Mouse (Mus musculus) heart, embryonic 10.5 days (tissue): ENCODE measurements around the gene Atp1a1. TPM values are rescaled to one million over a fixed set of nuclear protein-coding genes. Genes with fewer than 3 reads are reported as not detected.
A peak's percentile ranks its signal among the peaks of the same experiment; 100 is the strongest.

ENCODE experiments used
- DNase-seq: peaks from one replicate; pipeline ENCODE4 v3.0.0-alpha.2; 2017; ENCODE audit warnings: low spot score
- H3K27ac ChIP-seq: fragments of 300-500 bp; sonication (generic); 2 replicates; pipeline ENCODE4 v1.5.1; 2016; ENCODE audit warnings: mild to moderate bottlenecking
- H3K27me3 ChIP-seq: fragments of 300-500 bp; sonication (generic); 2 replicates; pipeline ENCODE4 v1.6.1; 2016; ENCODE audit warnings: mild to moderate bottlenecking; ENCODE audit not compliant: poor library complexity, insufficient read depth, severe bottlenecking
- H3K36me3 ChIP-seq: fragments of 300-500 bp; sonication (generic); 2 replicates; pipeline ENCODE4 v1.6.1; 2016; ENCODE audit warnings: mild to moderate bottlenecking, moderate library complexity
- H3K4me1 ChIP-seq: fragments of 300-500 bp; sonication (generic); 2 replicates; pipeline ENCODE4 v1.6.1; 2016; ENCODE audit warnings: mild to moderate bottlenecking
- H3K4me3 ChIP-seq: fragments of 300-500 bp; sonication (generic); 2 replicates; pipeline ENCODE4 v1.5.1; 2016; ENCODE audit warnings: mild to moderate bottlenecking, moderate library complexity
- H3K9me3 ChIP-seq: fragments of 300-500 bp; sonication (generic); 2 replicates; pipeline ENCODE4 v1.6.1; 2016; ENCODE audit warnings: mild to moderate bottlenecking, moderate library complexity
- WGBS: fragments of 180-500 bp; shearing (Covaris S2); methylation state at CpG from one replicate; pipeline ENCODE4 v1.1.7; 2016; 5-methylcytosine and 5-hydroxymethylcytosine counted together
- polyA plus RNA-seq: library from polyadenylated mRNA; unstranded; fragments of >200 nt; fragmentation: Nextera tagmentation; extraction: Ambion mirVana; gene quantifications from 2 replicates; pipeline ENCODE4 v1.2.1, GENCODE M21; 2016

Gene Atp1a1
- polyA plus RNA-seq, 1 experiment from 2014 or later, result 164 TPM

DNA sequence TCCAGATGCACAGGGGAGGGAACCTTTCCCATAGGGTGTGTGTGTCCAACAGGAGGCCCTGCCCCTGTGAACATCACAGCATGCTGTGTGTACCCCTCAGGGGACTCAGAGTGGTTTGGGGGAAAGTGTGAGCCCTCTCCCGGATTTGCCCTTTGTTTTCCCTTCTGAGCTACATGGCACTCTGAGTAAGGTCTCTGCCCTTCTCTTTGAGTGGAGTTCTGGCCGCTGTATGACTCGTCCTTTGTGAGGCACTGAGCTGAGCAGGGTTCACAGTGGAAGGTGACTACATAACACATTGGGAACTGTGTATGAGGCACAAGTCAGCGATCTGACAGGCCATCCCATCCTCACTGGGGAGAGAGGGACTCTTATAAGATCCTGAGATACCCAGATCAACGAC, 31.5 kb downstream of the Atp1a1 start:
- Histone ChIP-seq H3K27ac (peak overlapping the region; percentile 72), H3K9me3 (no peaks in the 10 kb centered on the region), H3K4me3 (no peak overlapping the region), H3K36me3 (peaks cover 41% of the 10 kb centered on the region), H3K27me3 (no peaks in the 10 kb centered on the region), H3K4me1 (peaks cover 49% of the 10 kb centered on the region)
- DNase-seq, result no peak
- whole genome bisulfite sequencing, result 62% methylated on average over 5 of the region's 5 CpGs

DNA sequence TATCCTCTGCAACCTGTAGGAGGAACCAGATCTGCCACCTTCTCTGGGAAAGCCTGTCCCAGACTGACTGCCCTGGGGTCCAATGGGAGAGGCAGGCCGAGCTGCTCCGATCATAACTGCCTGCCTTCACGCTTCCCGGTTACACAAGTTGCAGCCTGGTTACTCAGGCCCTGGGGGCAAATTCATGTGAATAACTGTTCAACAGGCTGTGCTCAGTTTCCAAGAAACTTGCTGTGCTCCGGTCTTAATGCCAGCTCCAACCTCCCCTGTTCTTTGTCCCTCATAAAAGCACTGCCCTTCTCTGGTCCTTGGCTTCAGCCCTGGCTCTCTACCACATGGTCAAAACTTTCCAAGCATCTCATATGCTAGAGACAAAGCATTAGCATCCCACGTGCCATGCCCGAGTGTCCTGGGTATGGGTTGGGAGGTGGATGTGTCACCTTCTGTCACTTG, 32.3 kb downstream of the Atp1a1 start:
- H3K4me1 ChIP-seq, result peaks cover 42% of the 10 kb centered on the region
- H3K36me3 ChIP-seq, result peaks cover 33% of the 10 kb centered on the region
- no peaks in the 10 kb centered on the region for H3K9me3 ChIP-seq
- no peak for DNase-seq
- peak overlapping the region; percentile 72; the same call in 1 of the 2 replicates for H3K27ac ChIP-seq
- no peaks in the 10 kb centered on the region for H3K27me3 ChIP-seq
- no peak overlapping the region for H3K4me3 ChIP-seq
- WGBS, result 60% methylated on average over 7 of the region's 7 CpGs

DNA sequence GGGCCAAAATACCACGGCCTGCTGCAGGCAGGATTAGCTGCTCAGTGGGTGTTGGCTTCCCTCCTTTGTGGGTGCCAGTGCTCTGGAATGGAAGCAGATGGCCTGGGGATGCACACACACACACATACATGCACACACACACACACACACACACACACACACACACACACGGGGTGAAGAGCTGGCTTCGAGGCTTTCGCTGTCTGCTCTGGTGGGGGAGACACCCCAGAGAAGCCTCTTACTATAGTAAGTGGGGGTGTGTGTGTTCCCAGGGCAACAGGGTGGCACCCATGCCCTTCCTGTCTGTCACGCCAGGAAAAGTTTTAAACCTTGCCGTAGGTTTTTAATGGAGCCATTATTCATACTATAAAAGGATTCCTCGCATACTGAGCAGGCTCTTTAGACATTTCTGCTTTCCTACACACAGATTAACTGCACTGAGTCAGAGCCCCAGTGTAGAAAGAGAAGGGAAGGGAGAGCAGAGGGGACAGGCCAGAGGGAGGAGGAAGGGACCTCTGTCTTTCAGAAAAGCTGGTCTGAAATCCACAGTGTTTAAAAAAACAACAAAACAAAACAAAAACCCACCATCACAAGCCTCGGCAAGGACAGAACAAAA, 32.9 kb downstream of the Atp1a1 start:
- DNase-seq, result no peak
- H3K27me3 ChIP-seq, result no peaks in the 10 kb centered on the region
- no peak overlapping the region for H3K4me3 ChIP-seq
- no peaks in the 10 kb centered on the region for H3K9me3 ChIP-seq
- 76% methylated on average over 8 of the region's 8 CpGs for WGBS
- peak overlapping the region; percentile 72; the same call in 1 of the 2 replicates for H3K27ac ChIP-seq
- H3K4me1 ChIP-seq, result peaks cover 42% of the 10 kb centered on the region
- H3K36me3 ChIP-seq, result peaks cover 27% of the 10 kb centered on the region

DNA sequence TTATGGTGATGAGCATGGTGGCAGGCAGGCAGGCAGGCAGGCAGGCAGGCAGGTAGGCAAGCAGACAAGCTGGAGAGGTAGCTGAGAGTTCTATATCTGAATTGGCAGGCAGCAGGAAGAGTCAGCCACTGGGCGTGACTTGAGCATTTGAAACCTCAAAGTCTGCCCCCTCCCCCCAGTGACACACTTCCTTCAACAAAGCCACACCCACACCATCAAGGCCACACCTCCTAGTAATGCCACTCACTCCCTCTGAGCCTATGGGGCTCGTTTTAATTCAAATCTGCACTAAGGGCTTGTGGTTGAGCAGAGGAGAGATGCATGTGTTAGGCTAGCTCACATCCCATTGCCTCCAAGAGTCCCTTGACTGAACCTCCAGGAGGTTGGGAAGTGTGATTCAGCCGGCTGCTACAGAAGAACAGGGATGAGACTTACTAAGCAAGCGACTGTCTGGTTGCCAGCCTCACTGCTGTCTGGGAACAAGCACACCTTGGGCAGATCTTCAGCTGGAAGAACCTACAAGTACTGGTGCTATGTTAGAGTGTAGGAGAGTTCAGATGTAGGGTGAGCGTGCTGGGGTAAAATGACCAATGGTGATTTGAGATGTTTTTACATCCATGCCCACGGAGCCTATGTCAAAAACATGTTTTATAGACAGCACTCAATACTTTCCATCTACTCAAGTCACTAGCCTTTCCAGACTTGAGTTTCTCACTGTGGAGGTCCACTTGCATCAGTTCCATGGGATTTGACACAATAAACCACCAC, 33.6 kb downstream of the Atp1a1 start:
- DNase-seq, result no peak
- H3K9me3 ChIP-seq, result no peaks in the 10 kb centered on the region
- no peak overlapping the region for H3K27ac ChIP-seq
- WGBS, result 82% methylated on average over 6 of the region's 6 CpGs
- H3K27me3 ChIP-seq, result no peaks in the 10 kb centered on the region
- no peak overlapping the region for H3K4me3 ChIP-seq
- peaks cover 42% of the 10 kb centered on the region for H3K4me1 ChIP-seq
- H3K36me3 ChIP-seq, result peaks cover 20% of the 10 kb centered on the region

DNA sequence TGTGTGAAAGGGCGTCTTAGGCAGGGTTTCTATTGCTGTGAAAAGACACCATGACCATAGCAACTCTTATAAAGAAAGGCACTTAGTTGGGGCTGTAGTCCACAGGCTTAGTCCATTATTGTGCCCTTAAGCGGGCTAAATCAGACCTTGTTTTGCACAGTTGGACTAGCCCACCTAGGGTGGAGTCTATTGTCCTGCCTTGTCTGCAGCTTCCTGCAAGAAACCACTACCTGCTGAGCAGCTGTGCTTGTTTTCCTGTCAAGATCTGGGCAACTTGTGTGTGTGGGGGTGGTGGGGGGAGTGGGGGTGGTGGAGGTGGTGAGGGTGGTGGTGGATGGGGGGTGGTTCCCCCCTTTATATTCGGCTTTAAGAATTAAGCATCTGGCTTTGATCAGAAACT, 34.2 kb downstream of the Atp1a1 start:
- no peak for DNase-seq
- Histone ChIP-seq H3K9me3 (no peaks in the 10 kb centered on the region), H3K4me1 (peaks cover 35% of the 10 kb centered on the region), H3K4me3 (no peak overlapping the region), H3K27ac (no peak overlapping the region), H3K27me3 (no peaks in the 10 kb centered on the region), H3K36me3 (peaks cover 13% of the 10 kb centered on the region)
- 90% methylated on average over 3 of the region's 3 CpGs for WGBS

DNA sequence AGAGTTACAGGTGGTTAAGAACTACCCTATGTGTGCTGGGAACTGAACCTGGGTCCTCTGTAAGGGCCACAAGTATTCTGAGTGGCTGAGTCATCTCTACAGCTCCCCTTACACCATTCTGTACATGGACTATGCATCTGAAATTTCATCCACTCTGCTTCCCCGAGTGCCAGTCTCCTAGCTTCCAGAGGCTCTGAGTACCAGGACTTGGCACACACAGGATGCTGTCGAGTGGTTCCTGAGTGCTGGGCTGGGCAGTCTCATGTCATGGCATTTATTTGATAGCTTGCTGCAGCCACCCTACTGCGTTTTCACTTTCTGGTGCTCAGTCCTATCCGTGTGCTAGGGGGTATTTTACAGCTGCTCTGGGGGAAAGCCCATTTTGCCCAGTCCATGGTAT, 35.9 kb downstream of the Atp1a1 start:
- Histone ChIP-seq H3K4me3 (no peak overlapping the region), H3K27ac (no peak overlapping the region; the same call in 1 of the 2 replicates), H3K27me3 (no peaks in the 10 kb centered on the region), H3K9me3 (no peaks in the 10 kb centered on the region), H3K4me1 (peaks cover 20% of the 10 kb centered on the region), H3K36me3 (no peaks in the 10 kb centered on the region)
- no peak for DNase-seq
- 79% methylated on average over 4 of the region's 4 CpGs for WGBS

DNA sequence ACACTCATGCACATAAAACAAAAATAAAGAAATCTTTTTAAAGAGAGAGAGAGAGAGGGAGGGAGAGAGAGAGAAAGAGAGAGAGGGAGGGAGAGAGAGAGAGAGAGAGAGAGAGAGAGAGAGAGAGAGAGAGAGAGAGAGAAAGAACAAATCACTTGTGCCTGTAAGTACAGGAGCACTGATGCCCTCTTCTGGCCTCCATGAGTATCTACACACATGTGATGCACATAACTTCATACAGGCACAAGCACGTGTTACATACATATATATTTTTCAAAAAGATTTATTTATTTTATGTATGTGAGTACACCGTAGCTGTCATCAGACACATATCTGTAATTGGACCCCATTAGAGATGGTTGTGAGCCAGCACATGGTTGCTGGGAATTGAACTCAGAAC, 40.5 kb downstream of the Atp1a1 start:
- no peak overlapping the region for H3K27ac ChIP-seq
- H3K9me3 ChIP-seq, result no peaks in the 10 kb centered on the region
- H3K27me3 ChIP-seq, result no peaks in the 10 kb centered on the region
- no peak for DNase-seq
- H3K4me3 ChIP-seq, result no peak overlapping the region
- WGBS, result 98% methylated on average over 2 of the region's 2 CpGs
- H3K4me1 ChIP-seq, result peaks cover 26% of the 10 kb centered on the region
- no peaks in the 10 kb centered on the region for H3K36me3 ChIP-seq

DNA sequence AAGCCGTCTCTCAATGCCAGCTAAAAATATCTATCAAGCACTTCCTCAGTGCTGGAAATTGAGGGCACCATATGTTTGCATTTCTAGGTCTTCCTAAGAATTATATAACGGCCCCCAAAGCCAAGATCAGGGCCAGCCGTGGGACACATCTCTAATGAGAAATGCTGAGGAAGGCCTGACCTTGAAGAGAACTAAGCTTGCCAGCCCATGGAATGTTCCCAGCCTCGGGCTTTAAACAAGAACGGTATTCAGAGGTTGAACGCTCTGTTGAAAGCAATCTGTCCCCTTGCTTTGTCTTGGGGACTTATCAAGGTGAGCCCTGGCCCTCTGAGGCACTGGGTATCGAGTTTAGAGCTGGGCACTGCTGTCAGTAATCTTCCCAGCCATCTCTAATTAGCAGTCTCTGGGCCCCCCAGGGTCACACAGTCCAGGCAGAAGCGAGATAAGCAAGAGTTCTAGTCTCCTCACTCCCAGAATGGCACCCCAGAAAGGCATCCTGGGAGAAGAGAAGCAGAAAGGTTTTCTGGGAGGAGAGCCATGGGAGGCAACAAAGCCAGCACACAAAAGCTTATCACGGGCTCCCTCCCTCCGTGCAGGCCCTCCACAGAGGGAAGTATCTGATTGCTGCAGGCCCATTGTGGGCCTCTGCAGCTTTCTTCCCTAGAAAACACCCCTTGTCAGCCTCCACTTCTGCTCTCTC, 41.8 kb downstream of the Atp1a1 start:
- Histone ChIP-seq H3K4me1 (peaks cover 26% of the 10 kb centered on the region), H3K9me3 (no peaks in the 10 kb centered on the region), H3K36me3 (no peaks in the 10 kb centered on the region), H3K4me3 (no peak overlapping the region), H3K27me3 (no peaks in the 10 kb centered on the region), H3K27ac (peak overlapping the region; percentile 86)
- 25% methylated on average over 10 of the region's 10 CpGs for WGBS
- DNase-seq, result peak; percentile 87

DNA sequence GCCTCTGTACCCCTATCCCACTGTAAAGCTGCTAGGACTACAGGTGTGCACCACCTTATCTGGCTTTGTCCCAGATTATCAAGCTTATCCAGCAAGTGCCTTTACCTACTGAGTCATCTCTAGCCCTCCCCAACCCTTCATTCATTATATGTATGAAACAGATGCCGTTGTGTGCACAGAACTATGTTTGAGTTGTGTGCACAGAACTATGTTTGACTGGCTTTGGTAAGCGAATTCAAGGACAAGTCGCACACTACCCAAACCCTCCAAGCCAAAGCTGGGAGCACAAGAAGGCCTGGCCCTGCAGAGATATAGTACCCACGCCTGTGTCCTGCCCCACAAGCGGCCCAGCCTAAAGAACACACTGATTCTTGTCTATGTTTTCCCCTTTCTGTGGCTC, 42.5 kb downstream of the Atp1a1 start:
- WGBS, result 75% methylated on average over 5 of the region's 5 CpGs
- H3K4me3 ChIP-seq, result no peak overlapping the region
- no peaks in the 10 kb centered on the region for H3K36me3 ChIP-seq
- DNase-seq, result no peak
- H3K27me3 ChIP-seq, result no peaks in the 10 kb centered on the region
- peaks cover 26% of the 10 kb centered on the region for H3K4me1 ChIP-seq
- H3K9me3 ChIP-seq, result no peaks in the 10 kb centered on the region
- peak overlapping the region; percentile 86; the same call in 1 of the 2 replicates for H3K27ac ChIP-seq

DNA sequence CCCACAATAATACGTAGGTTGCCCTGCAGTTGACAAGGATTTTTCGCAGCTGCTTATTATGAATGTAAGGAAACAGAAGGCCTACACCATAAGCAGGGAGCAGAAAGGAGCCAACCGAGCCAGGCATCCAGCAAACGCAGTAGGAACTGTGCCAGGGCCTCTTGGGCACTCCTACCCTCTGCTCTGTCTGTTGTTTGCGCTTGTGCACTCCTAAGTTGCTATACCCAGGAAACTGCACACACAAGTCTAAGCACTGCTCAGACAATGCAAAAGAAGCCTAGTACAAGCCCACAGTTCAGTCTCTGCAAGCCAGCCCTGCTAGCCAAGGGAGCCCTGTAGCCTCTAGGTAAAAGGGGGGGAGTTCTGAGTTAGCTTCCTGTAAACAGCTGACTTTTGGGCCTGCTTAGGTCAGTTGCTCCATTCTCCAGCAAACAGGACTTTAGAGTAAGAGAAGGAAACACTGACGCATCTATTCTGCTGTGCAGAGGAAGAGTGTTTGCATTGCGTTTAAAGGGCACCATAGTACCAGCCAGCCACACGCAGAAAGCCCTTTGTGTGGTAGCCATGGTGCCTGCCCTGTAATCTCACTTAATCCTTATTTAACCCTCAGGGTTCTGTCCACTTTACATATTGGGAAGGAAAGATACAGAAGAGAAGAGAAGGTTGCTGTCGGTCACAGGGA, 43.5 kb downstream of the Atp1a1 start:
- Histone ChIP-seq H3K4me3 (no peak overlapping the region), H3K4me1 (peaks cover 26% of the 10 kb centered on the region), H3K27me3 (no peaks in the 10 kb centered on the region), H3K36me3 (no peaks in the 10 kb centered on the region), H3K9me3 (no peaks in the 10 kb centered on the region), H3K27ac (0 out of 2 replicates have a peak overlapping the region, but pooled peaks have one; percentile 12)
- WGBS, result 77% methylated on average over 9 of the region's 9 CpGs
- no peak for DNase-seq

DNA sequence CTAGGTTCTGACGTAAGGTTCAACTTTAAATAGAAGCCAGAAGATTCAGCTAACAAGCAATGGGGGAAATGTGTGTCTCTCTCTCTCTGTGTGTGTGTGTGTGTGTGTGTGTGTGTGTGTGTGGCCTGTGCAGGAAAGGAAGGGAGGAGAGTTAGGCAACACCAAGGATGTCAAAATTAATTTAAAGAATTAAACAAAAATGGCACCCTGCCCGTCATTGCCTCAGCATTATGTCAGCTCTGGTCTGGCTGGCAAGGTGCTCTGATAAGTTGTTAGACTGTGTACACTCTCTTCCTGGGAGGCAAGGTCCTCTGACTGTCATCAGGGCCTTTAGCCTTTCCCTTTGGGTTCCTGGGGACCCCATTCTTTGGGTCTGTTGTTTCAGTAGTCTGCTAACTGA, 47.8 kb downstream of the Atp1a1 start:
- no peak overlapping the region for H3K27ac ChIP-seq
- peaks cover 35% of the 10 kb centered on the region for H3K4me1 ChIP-seq
- no peak overlapping the region for H3K4me3 ChIP-seq
- H3K36me3 ChIP-seq, result no peaks in the 10 kb centered on the region
- WGBS, result 83% methylated on average over 2 of the region's 2 CpGs
- DNase-seq, result no peak
- no peaks in the 10 kb centered on the region for H3K27me3 ChIP-seq
- H3K9me3 ChIP-seq, result no peaks in the 10 kb centered on the region

DNA sequence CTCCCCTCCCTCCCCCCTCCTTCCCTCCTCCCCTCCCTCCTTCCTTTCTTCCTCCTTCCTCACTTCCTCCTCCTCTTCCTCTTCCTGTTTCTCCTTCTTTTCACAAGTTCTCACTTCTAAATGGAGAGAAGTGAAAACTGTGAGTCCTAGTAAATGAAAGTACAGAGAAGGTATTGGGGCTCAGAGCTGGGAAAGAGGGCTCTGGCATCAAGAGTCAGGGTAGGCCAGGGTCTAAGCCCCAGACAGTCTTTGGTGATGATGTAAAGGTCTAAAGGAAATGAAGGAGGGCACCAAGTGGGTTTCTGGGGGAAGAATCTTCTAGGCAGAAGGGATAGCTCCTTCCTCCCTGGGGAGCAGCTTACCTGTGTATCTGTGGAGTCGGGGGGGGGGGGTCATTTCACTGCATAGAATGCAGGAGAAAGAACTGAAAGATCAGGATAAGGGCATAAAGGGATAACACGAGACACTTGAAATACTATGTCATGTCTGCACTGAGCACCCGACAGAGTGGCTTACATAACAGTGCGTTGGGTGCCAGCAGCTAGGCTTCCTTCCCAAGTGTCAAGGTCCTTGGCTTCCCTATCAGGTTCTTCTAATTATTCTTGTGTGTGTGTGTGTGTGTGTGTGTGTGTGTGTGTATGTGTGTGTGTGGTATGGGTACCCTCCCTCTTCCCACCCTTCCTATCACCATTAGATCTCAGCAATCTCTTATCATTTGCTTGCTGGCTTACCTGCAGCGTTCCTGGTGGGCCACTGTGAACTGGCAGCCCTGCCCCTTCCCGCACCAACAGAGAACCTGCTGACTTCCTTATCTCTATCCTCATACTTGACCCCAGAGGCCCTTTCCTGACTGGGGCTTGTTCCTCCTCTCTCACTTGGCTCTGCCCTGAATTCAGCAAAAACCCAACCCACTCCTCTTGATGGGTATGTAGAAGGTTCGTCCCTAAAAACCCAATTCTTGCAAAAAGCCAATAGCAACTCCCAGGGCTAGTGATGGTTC, 51.6 kb downstream of the Atp1a1 start:
- DNase-seq, result no peak
- H3K36me3 ChIP-seq, result no peaks in the 10 kb centered on the region
- peak overlapping the region; percentile 82; the same call in 1 of the 2 replicates for H3K27ac ChIP-seq
- H3K9me3 ChIP-seq, result no peaks in the 10 kb centered on the region
- H3K4me3 ChIP-seq, result no peak overlapping the region
- peaks cover 39% of the 10 kb centered on the region for H3K4me1 ChIP-seq
- H3K27me3 ChIP-seq, result no peaks in the 10 kb centered on the region
- 51% methylated on average over 7 of the region's 7 CpGs for WGBS
